Mouse (Mus musculus) myocyte (in vitro differentiated cells): ENCODE measurements around the gene Lif.

Source experiments
- CEBPB ChIP-seq: IDR thresholded peaks from 2 replicates; pipeline ENCODE4 v1.6.1; 2011; ENCODE audit warnings: mild to moderate bottlenecking, moderate library complexity; ENCODE audit not compliant: poor library complexity, insufficient read depth, severe bottlenecking
- MYOD1 ChIP-seq, 3 experiments: IDR thresholded peaks; one replicate each; pipeline ENCODE4 v1.6.1; 2011; ENCODE audit warnings: control low read depth in 2 of 3, low read depth in 2 of 3, mild to moderate bottlenecking in 2 of 3, moderate library complexity in 1 of 3; ENCODE audit not compliant: insufficient read length in 2 of 3, control insufficient read depth in 1 of 3
- MYOG ChIP-seq, 3 experiments: IDR thresholded peaks; one replicate each; pipeline ENCODE4 v1.6.1; 2011; ENCODE audit warnings: control low read depth in 2 of 3, low read depth in 2 of 3, mild to moderate bottlenecking in 2 of 3; ENCODE audit not compliant: insufficient read length in 2 of 3, control insufficient read depth in 1 of 3, insufficient read depth in 1 of 3
- POLR2A ChIP-seq: IDR thresholded peaks from one replicate; pipeline ENCODE4 v1.6.1; 2011; ENCODE audit warnings: low read depth, mild to moderate bottlenecking, control low read depth, moderate library complexity; ENCODE audit not compliant: insufficient read length
- POLR2AphosphoS2 ChIP-seq: IDR thresholded peaks from one replicate; pipeline ENCODE4 v1.6.1; 2011; ENCODE audit warnings: low read depth, control low read depth; ENCODE audit not compliant: insufficient read length
- TCF12 ChIP-seq: IDR thresholded peaks from one replicate; pipeline ENCODE4 v1.6.1; 2011; ENCODE audit warnings: mild to moderate bottlenecking, control low read depth; ENCODE audit not compliant: poor library complexity, insufficient read depth, severe bottlenecking

DNA sequence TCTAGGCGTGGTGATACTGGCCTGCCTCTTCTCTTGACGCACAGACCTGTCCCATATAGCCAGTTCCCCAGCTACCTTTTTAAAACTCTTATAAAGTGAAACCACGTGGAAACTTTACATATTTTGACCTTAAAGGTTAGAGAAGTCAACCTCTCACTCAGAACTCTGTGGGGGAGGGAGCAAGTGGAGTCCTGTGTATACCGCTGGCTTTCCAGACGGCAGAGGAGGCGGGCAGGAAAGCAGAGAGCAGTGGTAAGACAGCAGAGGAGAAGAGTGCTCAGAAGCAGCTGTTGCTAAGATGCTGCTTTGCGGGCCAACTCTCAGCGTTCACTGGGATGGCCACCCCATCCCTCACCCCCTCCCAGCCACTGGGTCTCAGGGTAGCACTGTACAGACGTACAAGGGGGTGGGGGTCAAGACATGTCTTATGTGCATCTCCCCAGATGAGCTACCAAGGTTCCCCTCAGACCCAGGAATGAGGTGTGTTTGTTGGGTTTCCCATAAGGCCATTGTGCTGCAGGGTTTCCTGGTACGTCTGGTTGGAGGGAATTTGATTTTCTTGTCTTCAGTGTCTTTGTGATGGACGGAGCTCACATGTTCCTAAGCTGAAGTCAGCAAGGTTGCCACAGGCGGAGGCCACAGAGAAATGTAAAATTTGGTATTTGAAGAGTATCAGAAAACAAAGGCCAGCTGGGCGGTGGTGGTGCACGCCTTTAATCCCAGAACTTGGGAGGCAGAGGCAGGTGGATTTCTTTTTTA, 10.0 kb upstream of the Lif start:
- TF ChIP-seq POLR2A (no peak), MYOG (IDR thresholded peaks at IDR 0.05; ENCODE audit: control insufficient read depth in 1 of 3, insufficient read depth in 1 of 3, insufficient read length in 2 of 3, low read depth in 2 of 3) (no peak), CEBPB (no peak), POLR2AphosphoS2 (no peak), MYOD1 (IDR thresholded peaks at IDR 0.05; ENCODE audit: control insufficient read depth in 1 of 3, insufficient read length in 2 of 3, low read depth in 2 of 3) (no peak), TCF12 (no peak)
